Mouse (Mus musculus): ENCODE results near the gene Klrb1f.
"Not testable (repeated sequence)": the region's sequence is repeated elsewhere in the genome, so short reads cannot be mapped to it uniquely, and the experiment has no call there.

Klrb1f gene

GRCm38 (mm10) chr6:129048381-129048780, 2.7 kb downstream of the Klrb1f start:
- in situ Hi-C loops (cut with MboI; ENCODE audit: low sequenced_read_pairs) = no loop called here

DNA sequence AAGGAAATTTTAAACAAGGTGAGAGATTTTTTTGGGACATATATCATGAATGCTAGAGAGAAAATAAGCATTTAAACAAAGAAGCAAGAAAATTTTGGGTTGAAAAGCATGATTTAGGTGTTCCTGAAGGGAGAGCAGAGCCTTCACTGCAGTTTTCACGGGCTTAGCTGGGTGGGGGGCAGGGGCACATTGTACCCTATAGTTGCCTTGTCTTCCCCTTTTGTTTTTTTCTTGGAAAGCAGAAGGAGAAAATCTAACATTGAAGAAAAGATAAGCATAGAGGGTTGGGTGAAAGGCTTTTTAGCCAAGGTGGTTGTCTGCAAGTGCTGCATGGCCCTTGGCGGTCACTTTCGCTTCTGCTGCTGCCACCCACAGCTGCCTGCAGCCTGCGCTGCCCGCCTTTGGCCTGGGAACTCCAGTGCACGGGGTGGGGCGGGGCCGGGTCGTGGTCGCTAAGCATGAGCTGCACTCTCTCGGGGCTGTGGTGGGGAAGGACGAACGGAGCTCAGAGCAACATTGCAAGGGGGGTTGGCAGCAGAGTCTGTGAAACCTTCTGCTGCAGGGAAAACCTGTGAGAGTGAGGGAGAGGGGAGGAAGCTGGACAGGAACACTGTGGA, 3.3 kb downstream of the Klrb1f start:
- in situ Hi-C loops (cut with MboI; ENCODE audit: low sequenced_read_pairs) = no loop called here

DNA sequence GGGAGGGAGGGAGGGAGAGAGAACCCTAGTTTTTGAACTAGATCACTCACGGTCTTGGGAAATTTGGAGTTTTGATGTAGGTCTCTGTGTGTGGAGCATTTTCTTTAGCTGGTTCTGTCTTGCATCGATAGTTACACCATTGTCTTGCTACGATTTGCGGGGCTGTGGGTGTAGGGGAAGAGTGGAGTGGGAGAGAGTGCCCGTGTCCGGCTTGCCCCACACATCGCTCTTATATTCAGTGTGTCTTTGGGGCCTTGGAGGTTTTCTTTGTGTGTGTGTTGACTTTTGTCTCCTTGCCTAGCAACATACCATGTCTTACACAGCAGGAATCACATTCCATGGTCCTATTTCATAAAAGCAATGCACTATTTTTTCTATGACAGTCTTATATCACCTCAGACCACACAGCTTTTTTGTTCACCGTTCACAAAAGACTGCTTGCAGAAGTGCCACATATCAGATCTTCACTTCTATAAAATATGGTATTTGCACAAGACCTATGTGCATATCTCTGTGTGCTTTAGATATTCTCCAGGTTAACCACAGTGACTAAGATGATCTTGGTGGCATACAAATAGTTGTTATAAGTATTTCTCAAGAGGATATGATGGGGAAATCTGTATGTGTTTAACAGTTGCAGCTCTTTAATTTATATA, 4.0 kb downstream of the Klrb1f start:
- in situ Hi-C loops (cut with MboI; ENCODE audit: low sequenced_read_pairs) = loop anchor here (10.0 kb wide), 1 partner anchor 195 kb away; no protein-coding TSS in a partner anchor

- in situ Hi-C loops (cut with MboI; ENCODE audit: low sequenced_read_pairs) = loop anchor here (10.0 kb wide), 1 partner anchor 196 kb away; no protein-coding TSS in a partner anchor
Measured at GRCm38 (mm10) chr6:129051086-129051485, 5.4 kb downstream of the Klrb1f start.

GRCm38 (mm10) chr6:129051731-129052130, 6.0 kb downstream of the Klrb1f start:
- in situ Hi-C loops (cut with MboI; ENCODE audit: low sequenced_read_pairs) = loop anchor here (10.0 kb wide), 1 partner anchor 197 kb away; no protein-coding TSS in a partner anchor

DNA sequence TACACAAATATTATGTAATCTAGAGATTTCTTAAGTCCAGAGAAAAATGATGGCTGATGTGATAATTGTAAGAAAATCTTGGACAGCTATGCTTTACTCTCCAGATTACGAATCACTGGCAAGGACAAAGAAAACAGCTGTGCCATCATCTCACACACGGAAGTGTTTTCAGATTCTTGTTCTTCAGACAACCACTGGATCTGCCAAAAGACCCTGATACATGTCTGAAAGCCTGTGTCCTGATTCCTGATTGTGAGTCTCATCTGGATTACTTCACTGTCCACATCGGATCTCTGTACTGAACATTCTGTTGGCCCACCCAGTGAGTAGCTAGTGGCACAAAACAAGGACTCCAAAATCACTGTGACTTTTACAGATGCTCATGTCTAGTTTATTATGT, 10.5 kb downstream of the Klrb1f start:
- in situ Hi-C loops (cut with MboI; ENCODE audit: low sequenced_read_pairs) = loop anchor here (10.0 kb wide), 1 partner anchor 201 kb away; no protein-coding TSS in a partner anchor

DNA sequence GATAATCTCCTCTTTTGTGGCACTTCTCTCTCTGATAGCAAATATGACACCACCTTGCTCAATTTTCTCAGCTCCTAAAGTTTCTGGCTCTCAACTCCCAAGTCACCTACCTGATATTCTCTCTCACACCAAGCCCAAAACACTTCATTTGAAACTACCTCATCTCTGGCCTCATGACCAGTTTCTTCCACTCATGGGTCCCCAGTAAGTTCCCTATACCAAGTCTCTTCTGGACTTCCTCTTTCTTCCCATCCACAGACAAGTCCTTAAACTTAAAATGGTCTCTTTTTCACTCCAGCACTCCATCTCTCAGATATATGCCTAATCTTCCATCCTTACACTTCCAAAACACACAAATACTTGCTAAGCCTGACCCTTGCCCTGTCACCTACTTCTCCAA, 12.3 kb downstream of the Klrb1f start:
- in situ Hi-C loops (cut with MboI; ENCODE audit: low sequenced_read_pairs) = loop anchor here (10.0 kb wide), 1 partner anchor 203 kb away; no protein-coding TSS in a partner anchor

DNA sequence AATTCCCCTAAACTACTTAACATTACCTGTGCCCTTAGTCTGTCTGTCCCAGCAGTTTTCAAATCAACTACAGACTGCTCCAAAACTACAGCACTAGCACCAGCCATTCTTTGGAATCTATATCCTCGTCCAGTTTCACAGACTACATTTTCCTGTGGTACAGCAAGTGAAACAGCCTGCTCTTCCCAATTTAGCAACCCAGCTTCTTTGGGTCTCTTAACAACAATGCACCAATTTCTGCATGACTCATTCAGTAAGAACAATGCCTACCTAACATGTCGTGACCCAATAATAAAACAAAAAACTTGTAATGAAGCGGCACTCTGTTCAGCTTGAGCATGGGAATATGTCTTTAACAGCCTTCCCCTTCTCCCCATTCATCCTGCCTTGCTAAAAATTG, 19.7 kb downstream of the Klrb1f start:
- in situ Hi-C loops (cut with MboI; ENCODE audit: low sequenced_read_pairs) = no loop called here

GRCm38 (mm10) chr6:129065857-129066256, 20.2 kb downstream of the Klrb1f start:
- in situ Hi-C loops (cut with MboI; ENCODE audit: low sequenced_read_pairs) = no loop called here

- in situ Hi-C loops (cut with MboI; ENCODE audit: low sequenced_read_pairs) = no loop called here
Measured at GRCm38 (mm10) chr6:129066530-129066929, 20.8 kb downstream of the Klrb1f start.

GRCm38 (mm10) chr6:129066986-129067385, 21.3 kb downstream of the Klrb1f start:
- in situ Hi-C loops (cut with MboI; ENCODE audit: low sequenced_read_pairs) = no loop called here

GRCm38 (mm10) chr6:129085098-129085497, 39.4 kb downstream of the Klrb1f start:
- in situ Hi-C loops (cut with MboI; ENCODE audit: low sequenced_read_pairs) = no loop called here

GRCm38 (mm10) chr6:129086031-129086430, 40.3 kb downstream of the Klrb1f start:
- in situ Hi-C loops (cut with MboI; ENCODE audit: low sequenced_read_pairs) = not testable (repeated sequence)

GRCm38 (mm10) chr6:129088161-129088560, 42.5 kb downstream of the Klrb1f start:
- in situ Hi-C loops (cut with MboI; ENCODE audit: low sequenced_read_pairs) = no loop called here

- in situ Hi-C loops (cut with MboI; ENCODE audit: low sequenced_read_pairs) = not testable (repeated sequence)
Measured at GRCm38 (mm10) chr6:129088596-129088995, 42.9 kb downstream of the Klrb1f start.

DNA sequence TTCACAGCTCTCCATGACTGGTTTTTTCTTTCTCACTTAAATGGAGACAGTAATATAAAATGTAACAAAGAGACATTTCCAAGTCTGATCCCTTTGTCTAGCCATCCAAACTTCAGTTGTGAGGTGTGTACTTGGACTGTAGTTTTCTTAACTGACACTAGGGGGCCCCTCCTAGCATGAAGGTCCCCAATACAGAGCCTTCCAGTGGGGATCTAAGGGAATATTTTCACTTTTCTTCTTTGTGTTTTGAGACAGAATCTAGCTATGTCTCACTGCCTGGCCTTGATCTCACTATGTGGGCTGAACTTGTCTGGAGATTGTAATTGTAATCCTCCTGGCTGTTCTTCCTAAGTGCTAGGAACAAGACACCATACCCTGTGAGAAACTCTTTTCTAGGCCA, 49.5 kb downstream of the Klrb1f start:
- in situ Hi-C loops (cut with MboI; ENCODE audit: low sequenced_read_pairs) = no loop called here

DNA sequence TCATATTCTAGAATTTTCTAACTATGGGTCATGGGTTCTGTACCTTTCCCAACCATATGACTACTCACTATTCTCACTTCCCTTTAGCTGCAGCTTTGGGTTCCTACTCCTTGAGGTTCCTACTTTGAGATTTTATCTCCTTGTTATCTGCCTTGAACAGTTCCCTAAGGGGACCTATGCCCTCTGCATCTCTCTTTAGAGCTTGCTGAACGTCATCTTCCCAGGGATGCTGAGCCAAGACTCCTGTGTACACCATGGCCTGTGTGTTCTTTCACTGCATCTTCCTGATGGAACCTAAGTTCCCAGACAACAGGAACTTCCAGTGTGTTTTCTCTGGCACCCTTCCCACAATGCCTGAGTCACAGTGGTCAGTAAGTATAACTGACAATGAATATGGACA, 52.2 kb downstream of the Klrb1f start:
- in situ Hi-C loops (cut with MboI; ENCODE audit: low sequenced_read_pairs) = no loop called here

DNA sequence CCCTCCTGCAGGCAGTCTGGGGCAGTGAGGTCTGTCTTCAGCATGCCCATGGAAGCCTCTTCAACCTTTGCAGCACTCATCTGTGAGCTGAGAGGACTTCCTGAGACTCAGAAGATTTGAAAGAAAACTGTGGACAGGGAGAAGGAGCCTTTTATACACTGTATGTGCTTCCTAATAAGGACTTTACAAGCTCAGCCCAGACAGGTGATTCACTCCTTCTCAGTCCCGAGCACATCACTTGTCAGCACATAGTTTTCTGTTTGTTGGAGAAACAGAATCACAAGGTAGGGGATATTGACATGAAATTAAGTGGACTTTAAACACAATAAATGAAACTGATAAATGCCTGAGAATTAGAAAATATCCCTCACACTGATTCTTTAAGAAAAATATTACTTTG, 55.1 kb downstream of the Klrb1f start, which contains the start of gene Clec2e:
Gene Clec2e, minus strand, starts transcription at position 120 of the 400 bp plus-strand sequence.
- in situ Hi-C loops (cut with MboI; ENCODE audit: low sequenced_read_pairs) = not testable (repeated sequence)

GRCm38 (mm10) chr6:129101604-129102003, 55.9 kb downstream of the Klrb1f start:
- in situ Hi-C loops (cut with MboI; ENCODE audit: low sequenced_read_pairs) = no loop called here

DNA sequence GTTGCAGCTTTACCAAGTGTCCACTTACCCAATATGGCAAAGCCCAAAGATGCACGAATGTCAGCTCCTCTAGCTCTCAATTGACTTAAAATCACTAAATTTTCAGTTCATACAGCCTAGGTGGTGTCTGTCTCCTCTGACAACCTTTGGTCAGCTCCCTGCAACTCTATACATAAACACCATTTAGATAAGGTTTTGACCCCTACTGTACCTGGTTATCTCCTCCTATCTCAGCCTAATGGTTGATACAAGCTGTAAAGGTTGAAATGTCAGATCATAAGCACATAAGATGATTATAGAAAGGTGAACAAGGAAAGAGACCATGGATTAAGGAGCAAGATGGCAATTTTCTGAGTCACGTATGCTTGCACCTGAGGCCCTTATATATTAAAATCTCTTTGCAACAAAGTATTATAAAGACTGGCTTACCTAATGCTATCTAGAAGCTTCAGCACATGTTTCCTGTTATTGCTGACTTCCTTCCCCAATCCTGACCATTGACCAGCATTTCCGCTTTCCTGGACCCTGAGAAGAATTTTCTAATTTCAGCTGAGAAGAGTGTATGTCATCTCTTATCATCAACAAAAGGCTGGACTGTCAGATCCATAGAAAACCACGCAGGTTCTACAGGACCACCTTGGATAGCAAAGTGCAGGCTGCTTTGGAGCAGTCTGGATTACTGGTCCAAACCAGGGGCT, 57.3 kb downstream of the Klrb1f start:
- in situ Hi-C loops (cut with MboI; ENCODE audit: low sequenced_read_pairs) = no loop called here

Data from CH12F3 (cell line).